Mouse (Mus musculus) retina, postnatal 1 day (tissue): Measurements from ENCODE around the gene Plpp7.

Source experiments
- DNase-seq: peaks from one replicate; pipeline ENCODE4 v3.0.0-alpha.2; 2012

Gene Plpp7

DNA sequence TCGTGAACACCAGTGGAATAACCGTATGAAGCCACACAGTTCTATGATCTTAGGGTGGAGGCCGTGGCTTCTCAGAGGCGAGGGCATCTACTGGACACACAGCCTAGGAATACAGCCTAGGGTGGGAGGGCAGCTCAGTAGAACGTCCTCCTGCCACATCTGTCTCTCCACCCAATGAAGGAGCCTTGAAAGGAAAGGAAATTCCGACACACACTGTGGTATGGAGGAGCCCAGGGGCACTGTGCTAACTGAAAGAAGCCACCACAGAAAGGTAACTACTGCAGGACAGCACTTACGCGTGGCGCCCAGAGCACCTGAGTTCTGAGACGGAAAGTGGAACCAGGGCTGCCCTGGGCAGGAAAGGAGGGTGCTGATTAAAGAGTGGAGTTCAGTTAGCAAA, 24.6 kb upstream of the Plpp7 start:
- DNase-seq = no peak

DNA sequence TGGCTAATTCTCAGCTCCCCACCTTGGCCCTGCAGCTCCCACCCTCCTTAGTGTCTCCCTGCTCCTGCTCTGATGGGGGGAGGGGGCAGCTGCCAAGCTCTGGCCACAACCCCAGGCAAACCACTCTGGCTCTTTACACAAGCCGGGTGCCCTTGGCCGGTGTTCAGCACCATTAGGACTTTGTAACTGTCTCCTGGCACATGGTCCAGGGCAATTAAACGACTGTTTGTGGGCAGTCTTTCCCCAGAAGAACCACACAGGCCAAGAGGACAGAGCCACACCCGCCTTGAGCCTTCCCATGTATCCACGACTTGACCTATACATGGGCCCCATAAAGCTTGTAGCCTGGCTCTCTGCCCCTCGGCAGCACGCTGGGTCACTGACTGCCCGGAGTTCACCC, 20.9 kb upstream of the Plpp7 start:
- DNase-seq = no peak

DNA sequence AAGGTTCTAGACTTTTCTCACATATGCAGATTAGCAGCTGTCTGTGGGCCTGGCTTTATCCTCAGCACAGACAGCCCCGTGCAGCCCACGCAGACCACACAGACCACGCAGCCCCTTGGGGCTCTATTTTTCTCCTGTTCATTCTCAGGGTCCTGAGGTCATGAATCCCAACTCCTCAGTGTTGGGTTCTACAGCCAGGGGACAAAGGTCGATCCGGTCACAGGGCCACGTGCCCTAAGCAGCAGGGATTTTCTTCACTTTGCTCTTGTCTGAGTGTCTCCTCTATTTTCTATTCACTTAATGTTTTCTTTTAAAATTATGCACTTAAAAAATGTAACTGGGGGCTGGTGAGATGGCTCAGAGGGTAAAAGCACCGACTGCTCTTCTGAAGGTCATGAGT, 20.0 kb upstream of the Plpp7 start:
- no peak for DNase-seq

DNA sequence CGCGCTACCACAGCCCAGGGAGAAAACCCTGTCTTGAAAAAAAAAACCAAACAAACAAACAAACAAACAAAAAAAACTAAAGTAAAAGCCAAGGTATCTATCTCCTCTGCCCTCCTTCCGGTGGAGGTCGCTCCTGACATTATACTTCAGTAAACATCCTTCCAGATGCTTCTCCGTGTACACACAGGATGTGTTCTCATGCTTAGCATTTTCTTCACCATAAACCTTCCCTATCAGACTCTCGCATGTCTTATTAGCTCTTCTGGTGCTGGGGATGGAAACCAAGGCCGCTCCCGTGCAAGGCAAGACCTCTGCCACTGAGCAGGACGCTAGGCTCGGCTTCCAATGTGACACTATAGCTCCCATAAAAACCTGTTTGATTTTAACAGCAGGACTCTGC, 17.6 kb upstream of the Plpp7 start:
- no peak for DNase-seq

DNA sequence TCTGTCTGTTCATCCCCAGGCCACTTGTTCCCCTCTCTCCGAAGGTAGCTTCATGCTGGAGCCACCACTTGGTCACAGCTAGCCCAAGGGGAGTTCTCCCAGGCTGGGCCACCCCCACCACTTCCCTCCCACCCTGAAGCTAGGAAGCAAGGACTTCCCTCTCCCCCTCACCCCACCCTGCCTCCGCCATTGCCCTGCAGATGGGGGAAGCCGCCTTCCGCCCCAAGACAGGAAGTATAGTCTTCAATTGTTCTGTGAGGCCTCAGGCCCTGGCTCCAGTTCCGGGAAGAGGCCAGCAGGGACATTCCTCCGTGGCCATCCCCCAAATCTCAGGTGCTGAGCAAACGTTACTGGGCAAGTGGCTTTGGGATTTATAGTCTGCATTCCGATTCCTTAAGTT, 16.8 kb upstream of the Plpp7 start:
- no peak for DNase-seq

DNA sequence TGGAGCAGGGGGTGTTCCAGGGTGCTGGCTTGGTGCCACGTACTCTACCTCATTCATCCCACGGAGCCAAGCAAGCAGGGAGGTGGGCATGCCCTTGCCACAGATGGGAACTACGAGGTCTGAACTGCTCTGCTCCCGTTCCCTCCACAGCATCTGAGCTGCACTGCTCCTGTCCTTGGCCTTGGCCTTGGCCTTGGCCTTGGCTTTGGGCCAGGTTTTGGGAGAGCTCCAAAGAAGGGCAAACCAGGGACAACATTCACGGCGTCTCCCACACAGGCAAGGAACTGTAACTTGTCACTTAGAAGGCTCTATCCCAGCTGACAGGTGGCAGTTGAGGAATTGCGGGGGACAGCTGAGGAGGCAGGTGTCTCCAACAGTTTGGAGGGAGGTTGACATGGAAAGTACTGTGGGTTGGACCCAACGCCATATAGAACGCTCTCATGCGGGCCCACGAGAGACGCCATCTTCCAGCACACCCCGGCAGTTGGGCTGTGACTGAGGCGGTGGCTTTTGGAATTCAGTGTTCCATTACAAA, 16.1 kb upstream of the Plpp7 start:
- no peak for DNase-seq

DNA sequence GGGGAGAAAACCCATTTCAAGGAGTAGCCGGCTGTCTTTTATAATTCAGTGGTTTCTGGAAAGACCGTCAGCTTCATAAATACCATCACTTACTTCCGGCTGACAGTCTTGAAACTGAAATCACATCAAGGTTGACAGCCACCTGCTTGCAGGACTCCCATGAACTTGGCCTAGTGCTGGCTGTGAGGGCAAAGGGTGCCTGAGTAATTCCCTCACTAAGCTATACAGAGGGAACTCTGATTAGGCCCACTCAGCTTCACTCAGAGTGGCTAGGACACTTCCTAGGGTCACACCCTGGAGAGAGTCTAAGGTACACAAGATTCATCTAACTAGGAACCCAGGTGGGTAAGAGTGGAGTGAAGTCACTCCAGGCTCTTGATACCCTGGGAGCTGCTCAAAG, 14.6 kb upstream of the Plpp7 start:
- no peak for DNase-seq

DNA sequence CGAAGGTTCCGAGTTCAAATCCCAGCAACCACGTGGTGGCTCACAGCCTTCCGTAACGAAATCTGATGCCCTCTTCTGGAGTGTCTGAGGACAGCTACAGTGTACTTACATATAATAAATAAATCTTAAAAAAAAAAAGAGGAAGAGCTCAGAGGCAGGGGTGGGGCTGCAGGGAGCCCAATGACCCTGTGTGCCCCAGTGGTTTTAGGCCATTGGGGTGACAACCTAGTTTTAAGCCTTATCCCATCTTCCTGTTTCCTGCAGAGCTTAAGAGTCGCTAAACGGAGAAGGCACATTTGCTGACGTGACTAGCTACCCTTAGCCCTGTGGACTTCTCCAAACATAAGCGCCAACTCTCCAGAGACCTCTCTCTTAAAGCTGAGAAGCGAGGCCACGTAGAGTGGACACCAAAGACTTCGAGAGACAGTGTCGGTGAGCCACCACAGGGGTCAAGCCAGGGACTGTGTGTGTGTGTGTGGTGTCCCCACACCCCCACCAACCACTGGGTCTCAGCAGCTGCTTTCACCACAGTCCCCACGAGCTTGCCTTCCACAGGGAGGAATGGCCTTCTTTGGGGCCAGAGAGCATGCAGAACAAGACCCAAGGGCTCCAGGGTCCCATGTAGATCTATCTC, 13.9 kb upstream of the Plpp7 start:
- DNase-seq = no peak

DNA sequence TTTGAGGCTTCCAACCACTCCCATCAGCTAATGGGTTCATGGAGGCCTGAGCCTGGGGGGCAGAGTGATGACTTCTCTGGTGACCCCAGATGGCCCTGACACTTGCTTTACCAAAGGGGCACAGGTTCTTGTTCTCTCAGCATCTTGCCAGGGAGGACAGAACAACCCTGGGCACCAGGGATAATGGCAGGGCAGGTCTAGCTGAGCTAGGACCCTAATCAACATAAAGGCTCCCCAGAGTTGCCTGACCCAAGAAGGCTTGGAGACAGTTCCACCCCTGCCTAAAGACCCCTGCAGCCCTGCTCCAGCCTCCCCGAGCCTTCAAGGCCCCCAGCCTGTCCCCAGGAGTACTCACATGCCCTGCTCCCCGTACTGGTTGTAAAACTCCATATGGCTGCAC, 13.1 kb upstream of the Plpp7 start:
- DNase-seq = no peak

DNA sequence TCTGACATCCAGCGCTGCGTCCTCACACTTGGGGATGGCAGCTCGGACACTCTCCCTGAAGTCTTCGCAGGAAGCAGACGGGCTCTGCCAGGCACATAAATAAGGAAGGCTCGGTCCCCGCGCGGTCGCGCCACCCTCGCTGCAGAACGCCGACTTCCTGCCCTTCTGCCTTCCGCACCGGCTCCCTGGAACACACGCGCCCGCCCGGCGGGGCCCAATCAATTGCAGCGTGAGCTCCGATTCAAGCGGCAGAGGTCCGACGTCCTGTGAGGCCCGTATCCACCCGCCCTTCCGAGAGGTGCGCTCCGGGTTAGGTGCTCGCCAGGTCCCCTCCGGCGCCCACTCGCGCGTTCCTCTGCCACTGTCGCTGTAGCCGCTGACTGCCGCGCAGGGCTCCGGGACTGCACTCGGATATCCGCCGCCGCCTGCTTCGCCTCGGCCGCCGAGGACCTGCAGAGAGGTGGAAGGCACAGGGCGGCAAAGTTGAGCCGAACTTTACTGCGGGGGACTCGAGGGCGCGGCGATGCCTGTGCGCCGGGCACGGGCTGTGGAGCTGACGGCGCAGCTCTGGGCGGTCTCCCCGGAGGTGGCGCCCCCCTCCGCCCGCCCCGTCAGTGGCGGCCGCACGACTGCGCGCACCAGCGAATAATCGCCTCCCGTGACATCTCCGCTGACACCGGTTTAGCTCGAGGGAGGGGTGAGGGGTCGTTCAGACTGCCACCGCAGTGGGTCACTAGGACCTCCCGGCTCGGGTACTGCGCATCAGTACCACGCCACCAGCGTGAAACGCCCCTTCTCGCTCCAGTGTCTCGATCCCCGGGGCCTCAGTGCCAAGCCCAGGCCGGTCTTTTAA, 11.9 kb upstream of the Plpp7 start:
- peak; percentile 58 for DNase-seq

DNA sequence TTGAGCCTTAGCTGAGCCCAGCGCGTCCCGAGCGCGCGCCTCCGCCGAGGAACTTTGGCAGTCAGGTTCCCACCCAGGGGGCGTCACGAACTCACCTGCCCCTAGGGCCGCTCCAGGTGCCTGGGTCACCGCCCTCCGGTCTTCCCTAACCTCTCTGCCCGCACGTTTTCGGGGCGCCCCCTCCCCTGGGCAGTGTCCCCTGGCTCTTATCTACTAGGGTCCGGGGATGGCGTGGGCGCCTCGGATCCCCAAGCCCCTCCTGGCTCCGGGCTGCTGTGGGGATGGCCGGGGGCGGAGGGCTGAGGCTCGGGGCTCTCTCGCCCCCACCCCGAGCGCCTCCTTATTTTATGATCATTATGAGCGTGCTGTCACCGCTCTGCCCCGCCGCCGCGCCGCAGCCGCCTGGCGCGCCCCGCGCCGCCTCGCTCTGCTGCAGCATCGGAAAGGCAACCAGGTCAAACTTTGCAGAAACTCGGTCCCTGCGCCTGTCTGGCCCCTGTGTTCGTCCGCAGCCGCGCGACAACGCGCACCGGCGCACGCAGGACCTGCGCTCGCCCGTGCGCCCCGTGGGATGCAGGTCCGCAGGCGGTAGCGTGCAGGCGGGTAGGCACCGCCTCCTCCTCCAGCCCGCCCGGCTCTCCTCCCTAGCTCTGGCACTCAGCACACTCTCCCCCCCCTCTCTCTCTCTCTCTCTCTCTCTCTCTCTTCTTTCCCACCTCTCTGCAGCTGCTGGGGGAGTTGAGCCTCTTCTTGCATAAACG, 11.0 kb upstream of the Plpp7 start, which contains the start of gene Fam78a:
Fam78a (minus strand) TSS at position 747 of the 761 bp plus-strand sequence.
- DNase-seq = peak; percentile 79

DNA sequence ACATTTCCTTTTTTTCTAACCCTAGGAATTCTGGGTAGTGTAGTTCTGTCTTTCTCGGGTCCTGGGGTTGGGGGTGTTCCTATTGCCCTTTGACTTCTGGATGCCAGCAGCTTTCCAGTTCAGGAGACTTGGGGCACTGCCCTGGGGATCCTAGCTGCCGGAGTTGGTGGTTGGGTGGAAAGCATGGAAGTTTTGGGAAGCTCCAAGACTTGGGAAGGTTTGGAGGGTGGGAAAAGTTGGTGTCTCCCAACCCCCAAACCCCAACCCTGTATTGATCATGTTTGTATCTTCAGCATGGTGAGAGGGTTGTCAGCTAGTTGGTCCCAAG, 10.5 kb upstream of the Plpp7 start:
- no peak for DNase-seq

DNA sequence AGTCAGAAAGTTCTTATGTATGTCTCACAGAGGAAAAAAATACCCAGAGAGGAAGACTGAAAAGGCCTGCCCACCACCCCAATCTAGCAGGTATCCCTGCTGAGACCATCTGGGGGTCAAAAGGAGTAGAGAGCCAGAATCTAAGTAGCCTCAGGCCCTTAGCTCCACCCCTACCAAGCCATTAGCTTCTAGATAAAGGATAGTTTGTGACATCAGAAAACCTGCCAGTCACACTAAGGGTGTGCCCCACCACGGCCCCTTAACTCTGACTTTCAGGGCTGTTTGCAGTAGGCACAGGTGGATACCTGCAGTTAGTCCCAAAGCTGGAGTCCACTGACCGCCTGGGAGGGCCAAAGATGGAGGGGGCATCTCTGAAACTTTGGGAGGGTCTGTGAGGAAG, 10.1 kb upstream of the Plpp7 start:
- DNase-seq = no peak

DNA sequence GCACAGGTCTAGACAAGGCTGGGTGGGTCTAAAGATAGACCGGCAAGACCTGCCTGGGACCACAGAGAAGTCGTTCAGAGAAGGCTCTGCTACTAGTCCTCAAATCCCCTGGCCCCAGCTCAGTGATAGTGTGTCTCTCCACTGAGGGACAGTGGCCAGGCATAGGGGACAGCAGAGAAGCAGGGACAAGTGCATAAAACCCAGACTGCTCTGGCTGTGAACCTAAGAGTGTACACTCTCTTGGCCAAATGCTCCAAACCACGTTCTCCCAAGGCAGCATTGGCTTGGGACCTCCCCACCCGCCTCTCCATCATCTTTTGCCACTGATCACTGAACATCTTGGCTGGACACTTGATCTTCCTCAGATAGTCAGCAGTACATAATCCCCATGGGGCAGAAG, 7.7 kb upstream of the Plpp7 start:
- DNase-seq = no peak

DNA sequence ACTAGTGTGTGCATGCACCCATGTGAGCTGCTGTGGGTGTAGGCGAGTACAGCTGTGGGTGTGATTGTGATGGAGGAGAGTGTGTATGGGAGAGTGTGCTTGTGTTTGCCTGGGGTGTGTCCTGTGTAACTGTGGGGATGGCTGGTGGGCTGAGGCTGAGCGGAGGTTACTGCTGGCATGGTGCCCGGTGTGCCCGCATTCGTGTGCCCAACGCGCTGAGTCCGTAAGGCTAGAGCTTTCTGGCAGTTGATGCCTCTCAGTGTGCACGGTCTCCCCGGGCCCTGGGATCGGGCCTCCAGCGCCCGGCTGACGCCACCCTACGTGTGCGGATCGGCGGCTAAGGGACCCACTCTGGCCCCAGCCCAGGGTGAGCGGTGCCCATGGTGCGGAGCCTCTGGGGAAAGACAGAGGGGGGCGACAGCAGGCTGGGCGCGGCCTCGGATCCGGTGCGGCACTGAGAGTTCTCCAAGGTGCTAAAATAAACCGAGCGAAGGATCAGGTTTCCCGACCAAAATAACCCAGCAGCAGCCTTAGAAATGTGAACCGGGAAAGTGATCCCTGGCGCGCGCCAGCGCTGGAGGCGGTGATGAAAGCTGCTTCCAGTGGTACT, 6.9 kb upstream of the Plpp7 start:
- peak; percentile 55 for DNase-seq

DNA sequence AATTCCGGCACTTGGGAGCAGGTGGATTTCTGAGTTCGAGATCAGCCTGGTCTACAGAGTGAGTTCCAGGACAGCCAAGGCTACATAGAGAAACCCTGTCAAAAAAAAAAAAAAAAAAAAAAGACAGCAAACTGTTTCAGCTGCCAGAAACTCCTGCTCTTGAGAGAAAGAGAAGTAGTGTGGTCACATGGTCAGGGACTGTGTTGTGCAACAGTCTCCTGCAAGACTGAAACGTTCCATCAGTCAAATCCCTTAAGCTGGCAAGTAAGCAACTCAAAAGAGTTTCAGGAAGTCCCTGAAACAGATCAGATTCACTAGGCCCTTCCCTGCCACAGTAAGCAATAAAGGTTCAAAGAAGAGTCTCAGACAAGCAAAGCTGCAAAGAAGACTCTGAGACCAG, 5.7 kb upstream of the Plpp7 start:
- DNase-seq = no peak

DNA sequence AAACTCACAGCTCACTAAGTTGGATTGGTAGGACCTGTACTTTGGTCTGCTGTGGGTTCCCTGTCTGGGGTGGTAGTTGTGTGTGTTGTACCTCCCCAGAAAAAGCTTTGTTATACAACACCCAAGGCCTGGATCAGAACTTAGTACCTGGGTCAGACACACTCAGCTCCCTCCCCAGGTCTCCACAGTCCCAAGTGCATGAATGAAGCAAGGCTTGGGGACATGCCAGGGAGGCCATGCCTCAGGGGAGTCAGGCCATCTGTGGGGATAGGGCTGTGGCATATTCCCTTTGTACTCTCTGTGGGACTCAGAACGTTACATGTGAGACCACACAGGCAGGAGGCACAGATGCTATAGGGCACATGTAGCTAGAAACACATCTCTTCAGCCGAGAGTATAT, 5.2 kb upstream of the Plpp7 start:
- no peak for DNase-seq

DNA sequence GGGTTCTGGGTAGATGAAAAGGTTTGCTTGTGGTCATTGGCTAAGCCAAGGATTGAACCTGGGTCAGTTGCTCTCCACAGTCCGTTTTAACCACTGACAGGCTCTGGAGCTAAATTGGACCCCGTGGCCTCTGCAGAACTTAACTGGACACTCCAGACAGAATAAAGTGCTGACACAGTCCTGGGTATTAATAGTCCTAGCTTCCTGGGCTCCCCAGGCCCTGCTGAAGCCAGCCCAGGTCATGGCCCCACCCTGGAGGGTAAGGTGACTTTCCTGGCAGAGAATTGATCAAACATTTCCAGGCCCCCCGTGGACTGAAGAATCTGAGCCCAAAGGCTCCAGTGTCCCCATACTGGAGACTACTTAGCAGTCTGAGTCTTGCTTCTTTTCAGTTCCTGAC, 3.4 kb upstream of the Plpp7 start:
- no peak for DNase-seq

DNA sequence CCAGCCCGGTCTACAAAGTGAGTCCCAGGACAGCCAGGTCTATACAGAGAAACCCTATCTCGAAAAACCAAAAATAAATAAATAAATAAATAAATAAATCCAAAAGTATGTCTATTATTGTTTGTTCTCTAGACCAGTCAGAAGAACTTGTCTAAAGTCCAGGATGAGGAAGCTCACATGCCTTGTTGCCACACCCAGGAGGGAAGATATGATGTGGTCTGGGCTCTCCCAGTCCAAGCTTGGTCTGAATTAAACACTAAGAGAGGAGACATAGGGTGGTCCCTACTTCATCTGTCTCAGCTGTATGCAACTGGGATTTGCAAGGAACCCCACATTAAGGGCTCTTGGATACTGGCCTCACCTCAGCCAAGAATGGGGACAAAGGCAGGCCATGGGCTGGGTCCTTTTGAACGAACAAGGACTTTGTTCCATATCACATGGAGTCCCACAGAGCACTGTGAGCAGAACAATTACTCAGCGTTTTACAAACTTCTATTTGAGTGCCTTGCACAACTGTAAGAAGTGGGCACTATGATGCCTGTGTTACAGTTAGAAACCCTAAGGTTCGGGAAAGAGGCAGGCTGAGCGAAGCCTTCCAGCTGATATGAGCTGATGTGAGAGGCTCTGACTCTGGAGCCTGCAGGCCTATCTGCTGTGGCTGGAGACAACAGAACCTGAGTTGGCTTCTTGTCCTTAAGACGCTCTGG, 1.2 kb upstream of the Plpp7 start:
- DNase-seq = no peak

DNA sequence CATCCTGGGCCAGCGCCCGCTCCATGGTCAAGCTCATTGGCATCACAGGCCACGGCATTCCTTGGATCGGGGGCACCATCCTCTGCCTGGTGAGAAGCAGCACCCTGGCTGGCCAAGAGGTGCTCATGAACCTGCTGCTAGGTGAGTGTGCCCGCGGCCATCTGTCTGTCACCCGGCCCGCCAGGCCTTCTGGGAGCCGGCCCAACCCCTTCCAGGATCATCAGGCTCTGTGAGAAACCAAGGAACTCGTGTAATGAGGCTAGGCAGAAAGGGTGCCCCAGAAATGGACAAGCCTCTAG, 743 bp downstream of the Plpp7 start:
- DNase-seq = no peak

DNA sequence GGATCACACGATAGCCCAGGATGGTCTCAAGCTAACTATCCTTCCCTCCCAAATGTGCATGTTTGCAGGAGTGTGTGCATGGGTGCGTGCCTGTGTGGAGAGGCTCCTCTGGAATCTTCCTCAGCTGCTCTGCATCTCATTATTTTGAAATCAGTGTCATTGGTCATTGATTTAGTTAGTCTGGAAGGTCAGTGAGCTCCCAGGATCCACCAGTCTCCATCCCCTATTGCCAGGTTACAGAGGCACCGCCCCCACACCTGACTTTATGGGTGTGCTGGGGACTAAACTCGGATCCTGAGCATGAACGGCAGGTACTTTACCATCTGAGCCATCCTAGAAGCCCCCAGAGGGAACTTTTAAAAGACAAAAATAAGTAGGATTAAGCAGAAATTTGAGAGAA, 7.6 kb downstream of the Plpp7 start:
- peak; percentile 71 for DNase-seq

DNA sequence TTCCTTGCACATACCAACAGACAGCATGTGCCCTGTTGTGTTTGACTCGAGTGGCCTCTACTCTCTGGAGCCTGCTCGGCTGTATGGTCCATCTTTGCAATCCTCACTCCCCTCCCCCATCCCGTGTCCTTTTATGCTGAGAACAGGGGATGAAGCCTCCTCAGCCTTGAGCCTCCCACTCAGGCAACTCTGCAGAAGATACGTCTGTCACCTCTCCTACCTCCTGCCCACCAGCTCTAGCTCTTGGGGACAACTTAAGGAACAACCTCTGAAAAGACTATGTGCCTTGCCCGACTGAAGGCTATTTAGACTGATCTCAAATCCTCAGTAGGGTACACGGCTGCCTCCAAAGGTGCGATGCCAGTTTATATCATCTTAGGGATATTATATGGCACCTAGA, 8.2 kb downstream of the Plpp7 start:
- no peak for DNase-seq

DNA sequence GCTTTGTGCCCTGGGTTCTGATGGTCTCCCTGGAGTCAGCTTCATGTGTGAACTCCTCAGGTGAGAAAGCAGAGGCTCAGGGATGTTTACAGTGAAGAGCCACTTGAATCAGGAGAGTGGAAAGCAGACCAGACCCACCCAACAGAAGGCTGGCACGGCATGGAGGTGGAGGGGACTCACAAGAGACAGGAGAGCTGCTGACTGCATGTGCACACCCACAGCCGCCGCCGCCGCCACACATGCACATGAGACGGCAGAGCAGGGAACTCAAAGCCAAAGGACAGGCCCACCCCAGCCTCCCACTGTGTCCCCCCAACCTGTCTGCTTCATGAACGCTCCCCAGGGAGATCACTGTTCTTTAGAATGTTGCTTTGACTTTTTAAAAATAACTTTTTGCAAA, 8.8 kb downstream of the Plpp7 start:
- DNase-seq = no peak
